Mouse (Mus musculus): ENCODE data around the gene Kalrn. TPM values are rescaled to one million over a fixed set of nuclear protein-coding genes. Genes with fewer than 3 reads are reported as not detected.

Kalrn gene
- polyA plus RNA-seq, 1 experiment = 309 TPM

- Histone ChIP-seq H3K27me3 (replicated peaks) (peaks cover 88% of the 10 kb centered on the region), H3K4me1 (peaks cover 58% of the 10 kb centered on the region), H3K9me3 (no peaks in the 10 kb centered on the region), H3K4me3 (replicated peaks) (no peak overlapping the region), H3K36me3 (replicated peaks; ENCODE audit: low read length) (peaks cover 3% of the 10 kb centered on the region)
- TF ChIP-seq FLI1 (IDR thresholded peaks at IDR 0.05; ENCODE audit: low read length) (no peak), GATA1 (IDR thresholded peaks at IDR 0.05; ENCODE audit: borderline replicate concordance, low read length) (no peak)
Observed at GRCm38 (mm10) chr16:33938311-33939132, 634.8 kb downstream of the Kalrn start.

GRCm38 (mm10) chr16:33937567-33937966, 635.8 kb downstream of the Kalrn start:
- Histone ChIP-seq H3K36me3 (replicated peaks; ENCODE audit: low read length) (peaks cover 3% of the 10 kb centered on the region), H3K4me1 (peaks cover 58% of the 10 kb centered on the region), H3K4me3 (replicated peaks) (peak overlapping the region; percentile 71), H3K27me3 (replicated peaks) (peaks cover 90% of the 10 kb centered on the region), H3K9me3 (no peaks in the 10 kb centered on the region)
- TF ChIP-seq FLI1 (IDR thresholded peaks at IDR 0.05; ENCODE audit: low read length) (no peak), GATA1 (IDR thresholded peaks at IDR 0.05; ENCODE audit: borderline replicate concordance, low read length) (no peak)

GRCm38 (mm10) chr16:33936885-33937284, 636.4 kb downstream of the Kalrn start:
- H3K4me3 ChIP-seq (replicated peaks) = no peak overlapping the region
- H3K4me1 ChIP-seq = peaks cover 54% of the 10 kb centered on the region

GRCm38 (mm10) chr16:33935407-33935785, 637.9 kb downstream of the Kalrn start:
- H3K4me3 ChIP-seq (replicated peaks) = no peak overlapping the region
- H3K4me1 ChIP-seq = peaks cover 44% of the 10 kb centered on the region
- peaks cover 91% of the 10 kb centered on the region for H3K27me3 ChIP-seq (replicated peaks)
- H3K36me3 ChIP-seq (replicated peaks; ENCODE audit: low read length) = no peaks in the 10 kb centered on the region
- no peak for TF ChIP-seq FLI1 (IDR thresholded peaks at IDR 0.05; ENCODE audit: low read length)
- no peak for TF ChIP-seq GATA1 (IDR thresholded peaks at IDR 0.05; ENCODE audit: borderline replicate concordance, low read length)
- no peaks in the 10 kb centered on the region for H3K9me3 ChIP-seq

More at GRCm38 (mm10) chr16:33936885-33937284, 636.4 kb downstream of the Kalrn start:
- Histone ChIP-seq H3K36me3 (replicated peaks; ENCODE audit: low read length) (no peaks in the 10 kb centered on the region), H3K27me3 (replicated peaks) (peaks cover 91% of the 10 kb centered on the region), H3K9me3 (no peaks in the 10 kb centered on the region)
- TF ChIP-seq GATA1 (IDR thresholded peaks at IDR 0.05; ENCODE audit: borderline replicate concordance, low read length) (no peak), FLI1 (IDR thresholded peaks at IDR 0.05; ENCODE audit: low read length) (no peak)

- Histone ChIP-seq H3K27me3 (replicated peaks) (peaks cover 90% of the 10 kb centered on the region), H3K4me3 (replicated peaks) (no peak overlapping the region), H3K36me3 (replicated peaks; ENCODE audit: low read length) (no peaks in the 10 kb centered on the region), H3K9me3 (no peaks in the 10 kb centered on the region), H3K4me1 (peaks cover 44% of the 10 kb centered on the region)
- TF ChIP-seq GATA1 (IDR thresholded peaks at IDR 0.05; ENCODE audit: borderline replicate concordance, low read length) (no peak), FLI1 (IDR thresholded peaks at IDR 0.05; ENCODE audit: low read length) (no peak)
Observed at GRCm38 (mm10) chr16:33934701-33935406, 638.5 kb downstream of the Kalrn start.

GRCm38 (mm10) chr16:33933411-33933810, 639.9 kb downstream of the Kalrn start:
- H3K27me3 ChIP-seq (replicated peaks) = peaks cover 90% of the 10 kb centered on the region
- no peaks in the 10 kb centered on the region for H3K9me3 ChIP-seq
- no peak for TF ChIP-seq FLI1 (IDR thresholded peaks at IDR 0.05; ENCODE audit: low read length)
- TF ChIP-seq GATA1 (IDR thresholded peaks at IDR 0.05; ENCODE audit: borderline replicate concordance, low read length) = no peak
- no peak overlapping the region for H3K4me3 ChIP-seq (replicated peaks)
- peaks cover 49% of the 10 kb centered on the region for H3K4me1 ChIP-seq
- H3K36me3 ChIP-seq (replicated peaks; ENCODE audit: low read length) = no peaks in the 10 kb centered on the region

GRCm38 (mm10) chr16:33932126-33932525, 641.2 kb downstream of the Kalrn start:
- no peak overlapping the region for H3K4me3 ChIP-seq (replicated peaks)
- H3K36me3 ChIP-seq (replicated peaks; ENCODE audit: low read length) = no peaks in the 10 kb centered on the region
- TF ChIP-seq GATA1 (IDR thresholded peaks at IDR 0.05; ENCODE audit: borderline replicate concordance, low read length) (no peak), FLI1 (IDR thresholded peaks at IDR 0.05; ENCODE audit: low read length) (no peak)
- no peaks in the 10 kb centered on the region for H3K9me3 ChIP-seq
- peaks cover 38% of the 10 kb centered on the region for H3K4me1 ChIP-seq
- H3K27me3 ChIP-seq (replicated peaks) = peaks cover 91% of the 10 kb centered on the region

GRCm38 (mm10) chr16:33931682-33932081, 641.6 kb downstream of the Kalrn start:
- no peaks in the 10 kb centered on the region for H3K36me3 ChIP-seq (replicated peaks; ENCODE audit: low read length)
- no peak overlapping the region for H3K4me3 ChIP-seq (replicated peaks)
- peaks cover 34% of the 10 kb centered on the region for H3K4me1 ChIP-seq
- no peaks in the 10 kb centered on the region for H3K9me3 ChIP-seq
- TF ChIP-seq FLI1 (IDR thresholded peaks at IDR 0.05; ENCODE audit: low read length) (no peak), GATA1 (IDR thresholded peaks at IDR 0.05; ENCODE audit: borderline replicate concordance, low read length) (no peak)
- H3K27me3 ChIP-seq (replicated peaks) = peaks cover 90% of the 10 kb centered on the region

- no peaks in the 10 kb centered on the region for H3K9me3 ChIP-seq
- no peak overlapping the region for H3K4me3 ChIP-seq (replicated peaks)
- peaks cover 93% of the 10 kb centered on the region for H3K27me3 ChIP-seq (replicated peaks)
- peaks cover 26% of the 10 kb centered on the region for H3K4me1 ChIP-seq
- no peaks in the 10 kb centered on the region for H3K36me3 ChIP-seq (replicated peaks; ENCODE audit: low read length)
- no peak for TF ChIP-seq GATA1 (IDR thresholded peaks at IDR 0.05; ENCODE audit: borderline replicate concordance, low read length)
- no peak for TF ChIP-seq FLI1 (IDR thresholded peaks at IDR 0.05; ENCODE audit: low read length)
Observed at GRCm38 (mm10) chr16:33930785-33931184, 642.5 kb downstream of the Kalrn start.

Data from megakaryocyte, embryonic 14.5 days (primary cell).